Mouse (Mus musculus): ENCODE data around the gene Morn5. TPM values are rescaled to one million over a fixed set of nuclear protein-coding genes. Genes with fewer than 3 reads are reported as not detected.

Gene Morn5
- polyA plus RNA-seq, 1 experiment from 2014 or later, result 0.36 TPM

DNA sequence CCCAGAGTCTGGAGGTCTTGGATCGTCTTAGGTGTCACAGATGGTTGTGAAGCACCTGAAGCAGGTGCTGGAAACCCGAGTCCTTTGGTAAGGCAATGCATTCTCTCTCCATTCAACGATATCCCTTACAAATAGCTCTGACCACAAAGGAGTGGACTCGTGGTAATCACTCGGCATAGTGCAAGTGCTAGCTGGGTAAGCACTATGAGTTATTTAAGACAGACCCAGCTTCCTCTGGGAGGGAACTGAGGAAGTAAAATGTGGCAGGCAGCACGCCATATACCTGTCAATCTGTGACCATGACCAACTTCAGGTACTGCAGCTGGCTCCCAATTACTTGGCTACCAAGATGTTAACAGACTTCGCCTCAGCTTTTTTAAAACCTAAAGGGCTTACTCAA, 14.4 kb upstream of the Morn5 start:
- H3K9me3 ChIP-seq, result no peaks in the 10 kb centered on the region
- H3K4me1 ChIP-seq, result no peaks in the 10 kb centered on the region
- H3K27ac ChIP-seq, result no peak overlapping the region
- ATAC-seq (ENCODE audit: low FRiP score, low read depth), result no peak
- H3K4me2 ChIP-seq (replicated peaks), result no peak overlapping the region
- H3K36me3 ChIP-seq, result peaks cover 49% of the 10 kb centered on the region
- WGBS, result 82% methylated on average over 7 of the region's 7 CpGs
- no peak overlapping the region for H3K9ac ChIP-seq
- no peaks in the 10 kb centered on the region for H3K27me3 ChIP-seq
- no peak overlapping the region for H3K4me3 ChIP-seq

DNA sequence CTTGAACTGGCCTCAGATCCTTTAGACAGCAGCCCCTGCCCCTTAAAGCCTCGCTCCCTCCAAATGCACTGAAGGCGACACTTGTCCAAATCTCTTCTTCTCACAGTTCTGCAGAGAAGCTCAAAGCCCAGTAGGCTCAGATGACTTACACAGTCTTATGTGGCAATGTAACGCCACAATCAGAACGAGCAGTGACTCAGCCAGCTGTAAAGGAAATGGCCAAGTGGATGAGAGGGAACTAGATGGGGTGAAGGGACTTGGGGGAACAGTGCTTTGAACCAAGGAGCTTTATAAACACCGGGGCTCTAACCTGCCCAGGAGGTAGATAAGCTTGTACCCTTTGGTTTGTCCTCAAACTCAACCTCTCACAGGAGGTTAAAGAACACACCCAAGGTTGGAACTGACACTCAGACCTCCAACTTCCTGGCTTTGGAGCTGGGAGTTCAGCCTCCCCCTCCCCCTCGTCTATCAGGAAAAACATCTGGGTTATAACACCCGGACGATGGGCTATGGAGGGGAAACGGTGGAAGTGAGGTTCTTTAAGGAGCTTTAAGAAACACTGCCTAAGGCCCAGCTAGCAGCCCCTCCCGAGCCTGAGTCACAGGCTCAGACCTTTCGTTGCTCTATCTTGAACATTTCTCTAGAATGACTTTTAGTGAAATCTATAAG, 13.7 kb upstream of the Morn5 start:
- Histone ChIP-seq H3K9me3 (no peaks in the 10 kb centered on the region), H3K9ac (no peak overlapping the region), H3K4me3 (no peak overlapping the region), H3K36me3 (peaks cover 49% of the 10 kb centered on the region), H3K27ac (no peak overlapping the region), H3K27me3 (no peaks in the 10 kb centered on the region), H3K4me1 (no peaks in the 10 kb centered on the region), H3K4me2 (replicated peaks) (no peak overlapping the region)
- WGBS, result 53% methylated on average over 11 of the region's 11 CpGs
- ATAC-seq (ENCODE audit: low FRiP score, low read depth), result no peak

- H3K27ac ChIP-seq, result no peak overlapping the region
- no peak overlapping the region for H3K4me2 ChIP-seq (replicated peaks)
- ATAC-seq (ENCODE audit: low FRiP score, low read depth), result no peak
- WGBS, result 77% methylated on average over 7 of the region's 7 CpGs
- peaks cover 67% of the 10 kb centered on the region for H3K36me3 ChIP-seq
- H3K27me3 ChIP-seq, result no peaks in the 10 kb centered on the region
- peaks cover 4% of the 10 kb centered on the region; the same call in 1 of the 2 replicates for H3K4me1 ChIP-seq
- no peak overlapping the region for H3K4me3 ChIP-seq
- no peaks in the 10 kb centered on the region for H3K9me3 ChIP-seq
- H3K9ac ChIP-seq, result no peak overlapping the region
Measured at GRCm38 (mm10) chr2:36039297-36039985, 9.8 kb upstream of the Morn5 start.

DNA sequence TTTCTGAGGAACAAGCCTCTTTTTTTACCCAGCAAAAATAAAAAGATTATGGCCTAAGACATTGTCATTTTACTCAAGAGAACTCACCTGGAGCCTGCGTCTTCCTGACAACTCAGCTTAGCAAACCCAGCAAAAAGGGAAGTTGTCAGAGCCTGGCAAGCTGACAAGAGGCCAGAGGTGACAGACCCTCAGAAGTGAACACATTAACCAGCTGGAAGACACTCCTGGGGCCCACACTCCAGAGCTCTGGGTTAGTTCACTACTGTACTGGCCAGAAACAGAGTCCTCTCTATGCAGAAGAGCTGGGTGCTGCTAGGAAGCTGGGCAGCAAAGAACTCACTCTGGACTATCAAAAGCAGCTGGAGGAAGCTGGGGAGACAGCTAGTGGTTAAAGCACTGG, 8.4 kb upstream of the Morn5 start:
- no peaks in the 10 kb centered on the region for H3K9me3 ChIP-seq
- H3K27me3 ChIP-seq, result no peaks in the 10 kb centered on the region
- ATAC-seq (ENCODE audit: low FRiP score, low read depth), result no peak
- H3K27ac ChIP-seq, result no peak overlapping the region
- H3K4me2 ChIP-seq (replicated peaks), result no peak overlapping the region
- no peak overlapping the region for H3K9ac ChIP-seq
- H3K4me1 ChIP-seq, result peaks cover 4% of the 10 kb centered on the region; the same call in 1 of the 2 replicates
- H3K4me3 ChIP-seq, result no peak overlapping the region
- WGBS, result 81% methylated on average over 1 of the region's 1 CpGs
- peaks cover 58% of the 10 kb centered on the region for H3K36me3 ChIP-seq

- Histone ChIP-seq H3K4me2 (replicated peaks) (peak overlapping the region; percentile 74), H3K4me3 (peak overlapping the region; percentile 79), H3K36me3 (peaks cover 13% of the 10 kb centered on the region), H3K9ac (peak overlapping the region; percentile 84), H3K9me3 (no peaks in the 10 kb centered on the region), H3K4me1 (peaks cover 15% of the 10 kb centered on the region), H3K27ac (no peak overlapping the region), H3K27me3 (no peaks in the 10 kb centered on the region)
- WGBS, result 77% methylated on average over 8 of the region's 8 CpGs
- no peak for ATAC-seq (ENCODE audit: low FRiP score, low read depth)
Measured at GRCm38 (mm10) chr2:36048164-36048563, 1.1 kb upstream of the Morn5 start.

DNA sequence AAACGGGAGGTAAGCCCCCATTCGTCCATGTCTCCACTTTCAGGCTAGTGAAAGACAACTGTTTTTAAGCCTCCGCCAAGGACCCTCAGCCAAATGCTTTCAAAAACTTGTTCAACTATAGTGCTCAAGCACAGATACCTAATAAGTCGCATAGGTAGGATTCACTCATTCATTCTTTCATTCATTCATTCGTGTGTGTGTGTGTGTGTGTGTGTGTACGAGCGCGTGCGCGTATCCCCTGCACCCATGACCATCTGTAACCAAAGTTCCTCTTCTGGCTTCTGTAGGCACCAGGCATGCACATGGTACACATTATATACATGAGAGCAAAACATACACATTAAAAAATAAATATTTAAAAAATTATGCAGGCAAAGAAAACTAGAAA, 303 bp downstream of the Morn5 start:
- H3K9ac ChIP-seq, result no peak overlapping the region
- H3K4me3 ChIP-seq, result peak overlapping the region; percentile 79
- H3K9me3 ChIP-seq, result no peaks in the 10 kb centered on the region
- H3K4me2 ChIP-seq (replicated peaks), result peak overlapping the region; percentile 74
- peaks cover 15% of the 10 kb centered on the region for H3K4me1 ChIP-seq
- no peaks in the 10 kb centered on the region for H3K36me3 ChIP-seq
- 44% methylated on average over 10 of the region's 10 CpGs for WGBS
- H3K27me3 ChIP-seq, result peaks cover 3% of the 10 kb centered on the region; the same call in 1 of the 2 replicates
- no peak; the same call in 1 of the 2 replicates for ATAC-seq (ENCODE audit: low FRiP score, low read depth)
- H3K27ac ChIP-seq, result no peak overlapping the region

- no peak for ATAC-seq (ENCODE audit: low FRiP score, low read depth)
- no peak overlapping the region; the same call in 1 of the 2 replicates for H3K9ac ChIP-seq
- peaks cover 3% of the 10 kb centered on the region; the same call in 1 of the 2 replicates for H3K27me3 ChIP-seq
- H3K4me2 ChIP-seq (replicated peaks), result no peak overlapping the region
- H3K4me1 ChIP-seq, result peaks cover 6% of the 10 kb centered on the region
- H3K27ac ChIP-seq, result no peak overlapping the region
- 43% methylated on average over 3 of the region's 3 CpGs for WGBS
- no peaks in the 10 kb centered on the region for H3K9me3 ChIP-seq
- no peaks in the 10 kb centered on the region for H3K36me3 ChIP-seq
- H3K4me3 ChIP-seq, result no peak overlapping the region
Measured at GRCm38 (mm10) chr2:36053249-36053648, 4.0 kb downstream of the Morn5 start.

DNA sequence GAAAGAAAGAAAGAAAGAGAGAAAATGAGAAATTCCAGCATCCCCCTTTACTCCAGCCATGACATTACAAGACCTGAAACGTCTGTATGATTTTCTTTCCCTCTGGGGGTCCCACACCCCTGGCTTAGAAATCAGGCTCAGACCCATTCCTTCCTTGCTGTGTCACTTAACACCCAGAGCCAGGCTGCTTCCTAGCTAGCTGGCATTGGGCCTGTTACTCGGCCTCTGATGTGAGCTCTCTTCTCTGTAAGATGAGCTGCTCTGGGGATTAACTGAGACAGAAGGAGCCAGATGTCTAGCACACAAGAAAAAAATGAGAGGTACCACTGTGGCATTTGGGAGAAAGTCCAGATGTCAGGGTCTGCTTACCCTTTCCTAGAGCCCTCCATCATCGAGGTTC, 7.0 kb downstream of the Morn5 start:
- Histone ChIP-seq H3K4me3 (no peak overlapping the region), H3K36me3 (no peaks in the 10 kb centered on the region), H3K9ac (no peak overlapping the region), H3K4me1 (no peaks in the 10 kb centered on the region), H3K4me2 (replicated peaks) (no peak overlapping the region), H3K27me3 (peaks cover 3% of the 10 kb centered on the region; the same call in 1 of the 2 replicates), H3K27ac (no peak overlapping the region), H3K9me3 (no peaks in the 10 kb centered on the region)
- no peak for ATAC-seq (ENCODE audit: low FRiP score, low read depth)
- WGBS, result 25% methylated on average over 3 of the region's 3 CpGs

DNA sequence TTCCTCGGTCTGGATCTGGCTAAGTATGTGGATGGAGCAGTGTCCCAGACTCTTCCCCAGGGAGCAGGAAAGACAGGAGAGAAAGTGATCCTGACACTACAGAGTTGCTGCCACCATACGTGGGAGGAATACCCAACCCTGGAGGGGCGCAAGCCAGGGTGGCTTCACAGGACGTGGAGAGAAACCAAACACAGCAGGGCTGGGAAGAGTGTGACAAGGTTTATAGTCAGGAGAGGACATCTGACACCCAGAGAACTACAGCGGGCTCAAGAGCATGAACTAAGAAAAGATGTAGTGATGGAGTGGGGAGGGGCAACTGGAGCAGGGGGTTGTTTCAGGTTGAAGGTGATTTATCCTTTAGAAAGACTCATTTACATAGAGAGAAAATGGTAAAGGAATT, 12.2 kb downstream of the Morn5 start:
- no peaks in the 10 kb centered on the region for H3K36me3 ChIP-seq
- ATAC-seq (ENCODE audit: low FRiP score, low read depth), result no peak
- H3K4me1 ChIP-seq, result no peaks in the 10 kb centered on the region
- H3K4me2 ChIP-seq (replicated peaks), result no peak overlapping the region
- no peak overlapping the region for H3K27ac ChIP-seq
- H3K9me3 ChIP-seq, result no peaks in the 10 kb centered on the region
- 50% methylated on average over 5 of the region's 5 CpGs for WGBS
- no peak overlapping the region for H3K4me3 ChIP-seq
- no peaks in the 10 kb centered on the region for H3K27me3 ChIP-seq
- H3K9ac ChIP-seq, result no peak overlapping the region

DNA sequence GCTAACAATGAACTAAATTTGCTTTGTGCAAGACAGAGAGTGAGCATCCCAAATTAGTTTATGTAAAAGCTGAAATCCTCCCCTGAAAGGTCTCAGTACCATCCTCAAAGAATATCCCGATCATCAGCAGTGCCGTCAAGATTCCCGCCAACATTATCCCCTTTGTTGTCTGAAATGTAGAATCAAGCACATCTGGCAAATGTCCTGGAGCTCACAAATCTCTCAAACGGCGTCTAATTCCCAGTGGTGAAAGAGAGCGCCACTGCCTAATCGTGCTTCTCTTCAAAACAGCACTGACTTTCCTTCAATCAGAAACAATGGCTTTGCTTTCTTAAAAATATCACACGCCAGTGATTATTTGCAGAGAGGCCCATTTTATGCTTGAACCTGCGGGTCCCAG, 17.9 kb downstream of the Morn5 start:
- no peaks in the 10 kb centered on the region for H3K36me3 ChIP-seq
- H3K27ac ChIP-seq, result no peak overlapping the region
- H3K9me3 ChIP-seq, result no peaks in the 10 kb centered on the region
- H3K4me3 ChIP-seq, result no peak overlapping the region
- H3K4me2 ChIP-seq (replicated peaks), result no peak overlapping the region
- H3K9ac ChIP-seq, result no peak overlapping the region
- WGBS, result 44% methylated on average over 9 of the region's 9 CpGs
- H3K27me3 ChIP-seq, result no peaks in the 10 kb centered on the region
- H3K4me1 ChIP-seq, result no peaks in the 10 kb centered on the region
- ATAC-seq (ENCODE audit: low FRiP score, low read depth), result no peak

- H3K4me2 ChIP-seq (replicated peaks), result no peak overlapping the region
- H3K27me3 ChIP-seq, result no peaks in the 10 kb centered on the region
- H3K36me3 ChIP-seq, result no peaks in the 10 kb centered on the region
- no peak overlapping the region for H3K27ac ChIP-seq
- H3K9ac ChIP-seq, result no peak overlapping the region
- WGBS, result 74% methylated on average over 8 of the region's 8 CpGs
- H3K4me1 ChIP-seq, result no peaks in the 10 kb centered on the region
- no peak overlapping the region for H3K4me3 ChIP-seq
- no peaks in the 10 kb centered on the region for H3K9me3 ChIP-seq
- no peak for ATAC-seq (ENCODE audit: low FRiP score, low read depth)
Measured at GRCm38 (mm10) chr2:36071660-36072305, 22.5 kb downstream of the Morn5 start.

- H3K9ac ChIP-seq, result no peak overlapping the region
- H3K27ac ChIP-seq, result no peak overlapping the region
- H3K9me3 ChIP-seq, result no peaks in the 10 kb centered on the region
- no peak overlapping the region for H3K4me3 ChIP-seq
- H3K27me3 ChIP-seq, result no peaks in the 10 kb centered on the region
- no peaks in the 10 kb centered on the region for H3K36me3 ChIP-seq
- no peak overlapping the region for H3K4me2 ChIP-seq (replicated peaks)
- H3K4me1 ChIP-seq, result peaks cover 19% of the 10 kb centered on the region
- WGBS, result 56% methylated on average over 3 of the region's 3 CpGs
- ATAC-seq (ENCODE audit: low FRiP score, low read depth), result no peak
Measured at GRCm38 (mm10) chr2:36073781-36074180, 24.5 kb downstream of the Morn5 start.

Data from limb, embryonic 13.5 days (tissue).